In genomic region chr10:89257457-89258381, GRCm38 (mm10) we compare ENCODE assay signal across 8 mouse cellular contexts.
A peak's percentile ranks its signal among the peaks of the same experiment; 100 is the strongest.
DNase-seq lines count a peak whose midpoint lies in the region; ATAC-seq and TF ChIP-seq lines count a peak whose summit lies in the region.

No protein-coding gene starts in this region.

- H3K4me1 ChIP-seq in kidney, postnatal 0 days (replicated peaks; ENCODE audit: insufficient read depth, low read length), result no peaks in the 10 kb centered on the region
- peaks cover 25% of the 10 kb centered on the region for H3K4me1 ChIP-seq in neural tube, embryonic 13.5 days (replicated peaks)

- WGBS in kidney, postnatal 0 days, result 1% methylated on average over 16 of the region's 16 CpGs
- WGBS in neural tube, embryonic 13.5 days, result 4% methylated on average over 15 of the region's 16 CpGs

- no peak overlapping the region; the same call in 1 of the 2 replicates for H3K27ac ChIP-seq in kidney, postnatal 0 days
- H3K27ac ChIP-seq in neural tube, embryonic 13.5 days (replicated peaks), result peak overlapping the region; percentile 86

- ATAC-seq in kidney, postnatal 0 days (replicated peaks; ENCODE audit: low FRiP score, low read depth), result peak; percentile 21; the same call in 1 of the 2 replicates
- peak; percentile 64 for ATAC-seq in frontal cortex, adult (ENCODE audit: low TSS enrichment)
- ATAC-seq in neural tube, embryonic 13.5 days (ENCODE audit: low read depth), result peak; percentile 76
- no peak for ATAC-seq in megakaryocyte-erythroid progenitor cell, adult 5-6 weeks (replicated peaks; ENCODE audit: low FRiP score, low TSS enrichment, poor library complexity, severe bottlenecking)

- no peak for TF ChIP-seq CTCF in kidney, postnatal 0 days (IDR thresholded peaks at IDR 0.05; ENCODE audit: low read depth)

- no peak overlapping the region for H3K9ac ChIP-seq in kidney, postnatal 0 days (ENCODE audit: low read depth, low read length)
- H3K9ac ChIP-seq in neural tube, embryonic 13.5 days, result peak overlapping the region; percentile 83

- peak overlapping the region; percentile 46 for H3K4me2 ChIP-seq in kidney, postnatal 0 days (ENCODE audit: low read length)
- H3K4me2 ChIP-seq in neural tube, embryonic 13.5 days, result peak overlapping the region; percentile 65

- no peaks in the 10 kb centered on the region for H3K9me3 ChIP-seq in kidney, postnatal 0 days (replicated peaks; ENCODE audit: low read length)
- H3K9me3 ChIP-seq in neural tube, embryonic 13.5 days, result no peaks in the 10 kb centered on the region

- no peaks in the 10 kb centered on the region for H3K36me3 ChIP-seq in kidney, postnatal 0 days (ENCODE audit: insufficient read depth, low read length)
- no peaks in the 10 kb centered on the region for H3K36me3 ChIP-seq in neural tube, embryonic 13.5 days

- peak overlapping the region; percentile 23 for H3K4me3 ChIP-seq in kidney, postnatal 0 days (replicated peaks; ENCODE audit: low read depth, low read length)
- peak overlapping the region; percentile 57 for H3K4me3 ChIP-seq in neural tube, embryonic 13.5 days

- no peaks in the 10 kb centered on the region for H3K27me3 ChIP-seq in kidney, postnatal 0 days (ENCODE audit: insufficient read depth, low read length)
- H3K27me3 ChIP-seq in neural tube, embryonic 13.5 days, result no peaks in the 10 kb centered on the region

- DNase-seq in kidney, postnatal 0 days (ENCODE audit: low spot score), result peak; percentile 54
- DNase-seq in kidney, postnatal 14 days, result no peak
- DNase-seq in cerebellum, postnatal 10 days, result peak; percentile 62 to 74
- peak; percentile 66 to 68 for DNase-seq in layer of hippocampus, postnatal 10 days (ENCODE audit: low spot score in 2 of 2)
- DNase-seq in spleen, adult 18-20 months, result no peak

Comparison
In these comparisons a context has a peak if more than half of its experiments do, and no peak if none do; other contexts are left out.
1. DNase-seq: peak in kidney, postnatal 0 days (single experiment), cerebellum, postnatal 10 days (2 of 2) and layer of hippocampus, postnatal 10 days (2 of 2); none in kidney, postnatal 14 days (single experiment) and spleen, adult 18-20 months (0 of 2).